Mouse (Mus musculus): ENCODE data around the gene Tsga10.

Gene Tsga10

GRCm38 (mm10) chr1:37866286-37866685 is at the start of gene Tsga10:
Tsga10 (minus strand) TSS chr1:37866429.
- in situ Hi-C loops (cut with MboI, MseI) = loop anchor here (5.0 kb wide), 1 partner anchor 184 kb away; no protein-coding TSS in a partner anchor

GRCm38 (mm10) chr1:37912751-37913150 is 46.5 kb upstream of the Tsga10 start:
- in situ Hi-C loops (cut with MboI, MseI) = no loop called here

- in situ Hi-C loops (cut with MboI, MseI) = no loop called here
Observed at GRCm38 (mm10) chr1:37903178-37903577, 36.9 kb upstream of the Tsga10 start.

DNA sequence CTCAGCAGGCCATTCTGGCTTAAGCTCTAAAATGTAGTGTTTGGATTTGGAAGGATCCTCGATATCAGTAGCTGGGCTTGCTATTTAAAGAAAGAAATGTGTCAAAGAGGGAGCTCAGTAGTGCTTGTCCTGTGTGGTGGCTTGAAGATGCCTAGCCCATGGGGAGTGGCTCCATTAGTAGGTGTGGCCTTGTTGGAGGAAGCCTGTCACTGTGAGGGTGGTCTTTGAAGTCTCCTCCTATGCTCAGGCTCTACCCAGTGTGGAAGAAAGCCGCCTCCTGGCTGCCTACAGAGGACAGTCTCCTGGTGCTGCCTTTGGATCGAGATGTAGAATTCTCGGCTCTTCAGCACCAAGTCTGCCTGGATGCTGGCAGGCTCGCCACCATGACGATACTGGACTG is 34.1 kb upstream of the Tsga10 start:
- in situ Hi-C loops (cut with MboI, MseI) = no loop called here

GRCm38 (mm10) chr1:37899816-37900215 is 33.6 kb upstream of the Tsga10 start:
- in situ Hi-C loops (cut with MboI, MseI) = loop anchor here (5.0 kb wide), 2 partner anchors 102 to 227 kb away; partner anchors contain the start of gene Rev1

- in situ Hi-C loops (cut with MboI, MseI) = loop anchor here (5.0 kb wide), 2 partner anchors 108 to 233 kb away; partner anchors contain the start of gene Rev1
Observed at GRCm38 (mm10) chr1:37894606-37895005, 28.4 kb upstream of the Tsga10 start.

DNA sequence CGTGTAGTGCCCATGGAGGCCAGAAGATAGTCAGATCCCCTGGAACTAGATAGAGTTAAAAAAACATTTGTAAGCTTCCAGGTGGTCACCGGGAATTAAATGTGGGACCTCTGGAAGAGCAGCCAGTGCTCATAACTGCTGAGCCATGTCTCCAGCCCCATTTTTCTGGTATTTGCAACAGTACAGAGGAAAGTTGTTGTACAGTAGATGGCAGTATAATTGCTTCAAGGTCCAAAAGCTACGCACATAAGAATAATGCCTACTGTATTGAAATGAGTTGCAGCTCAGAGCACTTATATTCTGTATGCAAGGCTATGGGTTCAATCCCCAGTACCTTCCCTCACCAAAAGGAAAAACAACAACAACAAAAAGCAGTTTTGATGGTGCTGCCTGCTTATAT is 25.2 kb upstream of the Tsga10 start:
- in situ Hi-C loops (cut with MboI, MseI) = no loop called here

DNA sequence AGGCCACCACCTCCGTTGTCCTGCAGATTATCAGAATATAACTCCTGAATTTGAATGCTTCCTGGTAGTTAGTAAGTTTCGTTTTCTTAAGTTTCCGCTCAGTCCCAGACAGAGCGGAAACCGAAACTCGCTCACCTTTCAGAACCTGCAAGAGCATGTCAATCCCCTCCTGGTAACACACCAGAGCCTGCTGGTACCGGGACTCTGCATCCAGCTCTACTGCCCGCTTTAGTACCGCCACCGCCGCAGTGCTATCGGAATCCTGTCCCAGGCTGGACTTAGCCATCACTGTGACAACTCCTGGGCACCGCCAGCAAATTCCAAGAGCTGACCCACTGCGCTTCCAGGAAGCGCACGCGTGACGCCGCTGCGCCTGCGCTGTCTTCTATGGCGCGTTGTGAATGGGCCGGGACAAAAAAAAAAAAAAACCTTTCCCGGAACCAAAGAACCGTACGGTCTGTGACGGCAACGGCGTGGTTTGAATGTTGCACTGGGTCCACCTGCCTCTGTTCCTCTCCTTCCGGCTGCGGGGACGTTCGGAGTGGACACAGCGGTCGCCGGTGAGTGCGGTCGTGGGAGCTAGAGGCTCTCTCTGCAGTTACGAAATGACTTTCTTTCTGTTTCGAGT is 23.9 kb upstream of the Tsga10 start, which contains the start of the genes Mitd1 and Mrpl30:
Gene Mitd1, minus strand, starts transcription at position 387 of the 628 bp plus-strand sequence.
Gene Mrpl30, plus strand, starts transcription at position 453 of the 628 bp plus-strand sequence.
- in situ Hi-C loops (cut with MboI, MseI) = no loop called here

GRCm38 (mm10) chr1:37889206-37889605 is 23.0 kb upstream of the Tsga10 start:
- in situ Hi-C loops (cut with MboI, MseI) = no loop called here

- in situ Hi-C loops (cut with MboI, MseI) = no loop called here
Observed at GRCm38 (mm10) chr1:37884451-37884850, 18.2 kb upstream of the Tsga10 start.

- in situ Hi-C loops (cut with MboI, MseI) = no loop called here
Observed at GRCm38 (mm10) chr1:37883411-37883810, 17.2 kb upstream of the Tsga10 start.

DNA sequence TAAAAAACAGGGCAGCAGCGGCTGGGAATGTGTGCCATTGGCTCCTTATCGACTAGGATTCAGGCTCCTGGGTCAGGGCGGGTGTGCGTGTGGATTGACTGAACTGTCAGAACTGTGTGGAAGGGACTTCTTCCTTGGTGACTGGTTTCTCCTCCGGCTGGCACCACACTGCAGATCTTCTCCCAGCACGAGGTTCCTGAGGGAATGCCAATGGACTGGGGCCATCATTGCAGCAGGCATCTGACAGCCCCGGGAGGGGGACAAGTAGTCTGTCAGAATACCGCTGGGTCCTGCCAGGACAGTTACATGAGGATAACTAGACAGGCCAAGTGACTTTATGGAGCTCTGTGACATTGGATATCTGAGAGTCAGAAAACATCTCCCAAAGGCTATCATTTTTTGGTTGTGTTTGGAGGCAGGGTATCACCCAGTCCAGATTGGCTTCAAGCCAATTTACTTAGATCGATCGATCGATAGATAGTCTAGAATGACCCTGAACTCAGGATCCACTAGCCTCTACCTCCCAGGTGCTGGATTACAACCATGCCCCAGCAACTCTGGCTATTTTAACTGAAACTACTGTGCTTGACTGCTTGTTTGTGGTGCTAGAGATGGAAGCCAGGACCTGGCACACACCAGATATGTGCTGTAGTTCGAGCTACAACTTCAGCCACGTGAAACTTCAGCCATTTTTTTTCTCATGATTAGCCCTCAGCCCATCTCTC is 11.7 kb upstream of the Tsga10 start:
- in situ Hi-C loops (cut with MboI, MseI) = loop anchor here (10.0 kb wide), 1 partner anchor 453 kb away; no protein-coding TSS in a partner anchor

DNA sequence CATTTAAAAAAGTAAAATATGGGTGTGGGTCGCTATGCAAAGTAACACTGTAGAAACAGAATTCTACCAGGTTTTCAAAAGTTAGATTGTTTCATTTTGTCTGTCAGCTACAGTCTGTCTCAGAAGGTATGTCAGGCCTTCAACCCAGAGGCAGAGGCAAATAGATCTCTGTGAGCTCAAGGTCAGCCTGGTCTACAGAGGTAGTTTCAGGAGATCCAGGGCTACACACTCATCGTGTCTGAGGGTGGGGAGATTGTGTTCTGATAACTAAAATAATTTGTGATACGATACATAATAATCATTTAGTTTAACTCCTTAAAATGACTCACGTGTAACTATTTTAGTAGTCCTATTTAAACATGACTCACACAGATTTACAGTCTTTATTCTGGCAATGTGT is 6.9 kb upstream of the Tsga10 start:
- in situ Hi-C loops (cut with MboI, MseI) = loop anchor here (10.0 kb wide), 1 partner anchor 448 kb away; no protein-coding TSS in a partner anchor

GRCm38 (mm10) chr1:37872131-37873067 is 6.2 kb upstream of the Tsga10 start:
- in situ Hi-C loops (cut with MboI, MseI) = loop anchor here (10.0 kb wide), 1 partner anchor 448 kb away; no protein-coding TSS in a partner anchor

DNA sequence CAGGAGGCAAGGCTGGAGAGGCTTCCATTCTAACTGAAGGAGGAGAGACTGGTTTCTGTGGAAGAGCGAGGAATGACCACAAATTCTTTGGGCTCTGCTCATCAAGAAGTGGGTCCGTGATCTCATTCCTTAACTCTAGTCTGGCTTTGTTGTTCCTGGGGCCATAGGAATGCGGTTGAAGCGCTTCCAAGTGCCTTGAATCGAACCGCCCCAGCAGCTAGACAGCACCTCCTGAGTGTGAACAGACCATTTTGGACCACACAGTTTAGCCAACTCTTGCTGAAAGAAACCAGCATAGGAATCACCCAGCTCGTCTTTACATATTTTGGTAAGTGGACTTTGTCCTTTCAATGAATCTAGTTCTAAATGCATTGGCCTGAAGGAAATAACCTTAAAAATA is 5.5 kb upstream of the Tsga10 start, which contains the start of gene Lipt1:
Gene Lipt1, plus strand, starts transcription at position 35 of the 400 bp plus-strand sequence.
- in situ Hi-C loops (cut with MboI, MseI) = loop anchor here (10.0 kb wide), 1 partner anchor 447 kb away; no protein-coding TSS in a partner anchor

- in situ Hi-C loops (cut with MboI, MseI) = loop anchor here (5.0 kb wide), 1 partner anchor 187 kb away; no protein-coding TSS in a partner anchor
Observed at GRCm38 (mm10) chr1:37869362-37869761, 3.1 kb upstream of the Tsga10 start.

DNA sequence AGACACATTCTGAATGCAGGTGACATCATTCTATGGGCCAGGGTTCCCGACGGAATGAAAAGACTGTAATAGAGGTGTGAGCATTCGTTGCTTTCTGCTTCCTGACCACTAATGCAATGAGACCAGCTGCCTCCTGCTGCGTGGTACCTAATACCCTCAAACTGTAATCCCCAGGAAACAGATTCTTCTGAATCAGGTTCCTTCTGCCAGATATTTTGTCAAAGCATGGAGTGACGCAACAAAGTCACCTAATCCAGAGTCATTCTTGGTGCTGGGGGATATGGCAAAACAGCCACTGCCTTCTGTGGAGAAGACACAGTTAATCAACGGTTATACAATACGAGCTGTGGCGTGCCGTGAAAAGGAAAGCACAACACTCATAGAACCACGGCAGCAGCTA is 2.4 kb upstream of the Tsga10 start:
- in situ Hi-C loops (cut with MboI, MseI) = loop anchor here (5.0 kb wide), 1 partner anchor 186 kb away; no protein-coding TSS in a partner anchor

DNA sequence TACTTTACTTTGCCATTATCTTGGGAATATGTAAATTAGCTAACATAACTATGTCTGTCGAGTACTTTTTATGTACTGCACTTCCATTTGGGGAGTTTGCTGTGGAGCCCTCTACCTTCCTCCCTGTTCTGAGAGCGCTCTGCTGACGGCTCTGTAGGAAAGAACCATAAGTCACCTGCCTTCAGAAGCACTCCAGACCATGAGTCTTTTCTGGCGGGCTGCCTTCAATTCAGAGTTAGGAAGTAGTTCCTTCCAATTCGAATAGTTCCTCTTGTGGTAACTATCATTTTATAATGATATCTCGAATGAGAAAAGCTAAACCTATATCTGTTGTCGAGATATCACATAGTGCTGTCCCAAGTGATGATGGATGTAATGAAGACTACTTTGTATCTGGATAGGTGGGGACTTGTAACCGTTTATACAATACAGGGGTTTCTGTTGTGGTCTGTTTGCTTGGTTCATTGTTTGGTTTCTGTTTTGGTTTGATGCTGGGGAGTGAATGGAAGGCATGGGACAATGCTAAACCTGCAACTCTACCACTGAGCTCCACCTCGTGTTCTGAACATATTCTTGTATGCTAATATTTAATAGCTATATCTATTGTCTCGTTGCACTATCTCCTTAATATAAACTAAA is 1.6 kb upstream of the Tsga10 start:
- in situ Hi-C loops (cut with MboI, MseI) = loop anchor here (5.0 kb wide), 1 partner anchor 186 kb away; no protein-coding TSS in a partner anchor

- in situ Hi-C loops (cut with MboI, MseI) = loop anchor here (5.0 kb wide), 1 partner anchor 185 kb away; no protein-coding TSS in a partner anchor
Observed at GRCm38 (mm10) chr1:37867056-37867455, 827 bp upstream of the Tsga10 start.
